Mouse (Mus musculus) heart, postnatal 0 days (tissue): ENCODE measurements at regions not wholly inside any gene's neighbourhood (a gene's known extent, or its start where the extent isn't known, plus 50 kb on each side); places are given as distances from the start of the nearest gene placed in this dataset.

Experiments
- CTCF ChIP-seq: IDR thresholded peaks from 2 replicates; pipeline ENCODE4 v1.5.1; 2016; ENCODE audit warnings: antibody characterized with exemption, control low read depth, low read depth
- EP300 ChIP-seq: IDR thresholded peaks from 2 replicates; pipeline ENCODE4 v1.6.1; 2016; ENCODE audit warnings: antibody characterized with exemption, low read depth

GRCm38 (mm10) chr12:49482367-49482766 lies 97.4 kb downstream of the Gm43517 start:
- TF ChIP-seq CTCF (no peak), EP300 (no peak)
